Mouse (Mus musculus) embryonic facial prominence, embryonic 10.5 days (tissue): ENCODE data around the gene Hsd17b13. TPM values are rescaled to one million over a fixed set of nuclear protein-coding genes. Genes with fewer than 3 reads are reported as not detected.
"Not testable (repeated sequence)": the region's sequence is repeated elsewhere in the genome, so short reads cannot be mapped to it uniquely, and the experiment has no call there.

ENCODE experiments used
- DNase-seq: peaks from one replicate; pipeline ENCODE4 v3.0.0-alpha.2; 2017; ENCODE audit warnings: low spot score
- H3K27ac ChIP-seq: fragments of 300-500 bp; sonication (generic); replicated peaks from 2 replicates; pipeline ENCODE4 v1.5.1; 2016; ENCODE audit warnings: mild to moderate bottlenecking
- H3K27me3 ChIP-seq: fragments of 300-500 bp; sonication (generic); replicated peaks from 2 replicates; pipeline ENCODE4 v1.6.1; 2016; ENCODE audit warnings: low read depth, mild to moderate bottlenecking; ENCODE audit not compliant: poor library complexity, severe bottlenecking
- H3K36me3 ChIP-seq: fragments of 300-500 bp; sonication (generic); replicated peaks from 2 replicates; pipeline ENCODE4 v1.6.1; 2016; ENCODE audit warnings: mild to moderate bottlenecking, moderate library complexity
- H3K4me1 ChIP-seq: fragments of 300-500 bp; sonication (generic); 2 replicates; pipeline ENCODE4 v1.6.1; 2016
- H3K4me3 ChIP-seq: fragments of 300-500 bp; sonication (generic); 2 replicates; pipeline ENCODE4 v1.5.1; 2016; ENCODE audit warnings: mild to moderate bottlenecking, moderate library complexity
- H3K9me3 ChIP-seq: fragments of 300-500 bp; sonication (generic); 2 replicates; pipeline ENCODE4 v1.6.1; 2016; ENCODE audit warnings: mild to moderate bottlenecking
- WGBS: fragments of 180-500 bp; shearing (Covaris S2); methylation state at CpG from one replicate; pipeline ENCODE4 v1.1.7; 2016; 5-methylcytosine and 5-hydroxymethylcytosine counted together
- polyA plus RNA-seq: library from polyadenylated mRNA; unstranded; fragments of >200 nt; fragmentation: Nextera tagmentation; extraction: Ambion mirVana; gene quantifications from 2 replicates; pipeline ENCODE4 v1.2.1, GENCODE M21; 2016

Gene Hsd17b13
- polyA plus RNA-seq, 1 experiment from 2014 or later, result not detected

- H3K27ac ChIP-seq, H3K9me3 ChIP-seq, H3K4me3 ChIP-seq: not testable (repeated sequence)
These were observed 45.3 kb downstream of the Hsd17b13 start for GRCm38 (mm10) chr5:103931924-103932323.

DNA sequence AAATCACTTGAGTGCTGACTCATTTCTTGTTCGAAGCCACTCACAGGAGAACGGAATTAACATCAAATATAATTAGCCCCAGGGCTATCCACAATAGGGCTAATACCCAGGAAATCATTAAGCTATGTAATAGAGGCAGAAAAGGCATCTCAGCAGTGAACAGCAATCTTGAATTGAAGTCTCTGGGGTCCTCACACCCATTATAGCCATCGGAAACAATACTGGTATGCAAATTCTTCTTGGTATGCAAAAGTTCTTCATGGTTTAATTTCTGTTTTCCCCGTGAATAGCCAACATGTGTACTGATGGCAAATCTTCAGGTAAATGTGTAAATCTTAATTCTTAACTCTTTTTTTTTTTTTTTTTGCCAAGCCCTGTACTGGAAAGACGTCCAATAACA, 46.7 kb downstream of the Hsd17b13 start:
- Histone ChIP-seq H3K4me3 (no peak overlapping the region), H3K36me3 (no peaks in the 10 kb centered on the region), H3K27me3 (no peaks in the 10 kb centered on the region), H3K27ac (no peak overlapping the region), H3K4me1 (peaks cover 4% of the 10 kb centered on the region; the same call in 1 of the 2 replicates), H3K9me3 (no peaks in the 10 kb centered on the region)
- 76% methylated on average over 5 of the region's 5 CpGs for WGBS
- DNase-seq, result no peak

More at GRCm38 (mm10) chr5:103931924-103932323, 45.3 kb downstream of the Hsd17b13 start:
- H3K27me3 ChIP-seq, H3K36me3 ChIP-seq, DNase-seq, H3K4me1 ChIP-seq: not testable (repeated sequence)

- Histone ChIP-seq H3K36me3 (no peaks in the 10 kb centered on the region), H3K27ac (0 out of 2 replicates have a peak overlapping the region, but pooled peaks have one; percentile 49), H3K27me3 (no peaks in the 10 kb centered on the region), H3K4me1 (peaks cover 4% of the 10 kb centered on the region; the same call in 1 of the 2 replicates), H3K9me3 (no peaks in the 10 kb centered on the region), H3K4me3 (no peak overlapping the region)
- WGBS, result 90% methylated on average over 7 of the region's 7 CpGs
- DNase-seq, result no peak
These were observed 49.0 kb downstream of the Hsd17b13 start for GRCm38 (mm10) chr5:103928196-103928550.

DNA sequence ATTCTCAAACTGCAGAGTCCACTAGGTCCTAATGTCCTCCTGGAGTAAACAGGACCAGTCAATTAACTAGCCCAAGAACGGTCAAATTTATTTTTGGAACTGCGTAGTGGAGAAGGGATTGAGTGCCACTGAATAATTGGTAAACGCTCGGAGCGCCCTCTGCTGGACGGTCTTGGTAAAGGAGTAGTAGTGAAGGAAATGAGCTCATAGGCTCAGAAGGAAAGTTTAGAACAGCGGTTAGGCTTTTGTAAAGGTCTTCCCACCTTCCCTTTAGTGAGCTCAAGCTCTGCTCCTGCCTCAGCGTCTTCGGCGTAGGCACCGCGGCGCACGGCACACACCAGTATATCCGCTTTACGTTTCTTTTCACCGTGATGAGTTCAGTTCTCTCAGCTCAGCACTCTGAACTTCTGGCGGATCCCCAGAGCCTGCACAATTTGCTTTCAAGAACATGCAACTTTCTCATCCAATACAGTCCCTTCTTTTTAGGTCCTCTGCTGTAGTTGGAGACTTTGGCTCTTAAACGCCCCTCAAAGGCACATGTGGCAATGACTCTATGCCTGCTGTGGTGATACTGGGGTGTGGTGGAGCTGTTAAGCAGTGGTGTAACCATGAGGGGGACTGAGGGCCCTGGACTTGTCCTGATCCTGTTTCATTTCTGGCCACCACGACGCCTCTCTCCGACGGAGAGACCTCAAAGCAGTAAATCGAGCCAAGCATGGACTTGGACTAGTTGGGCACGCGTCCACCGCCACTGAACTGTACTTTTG, 49.6 kb downstream of the Hsd17b13 start:
- WGBS, result 31% methylated on average over 27 of the region's 27 CpGs
- peak; percentile 90 for DNase-seq
- Histone ChIP-seq H3K4me1 (peaks cover 4% of the 10 kb centered on the region; the same call in 1 of the 2 replicates), H3K4me3 (peak overlapping the region; percentile 40), H3K9me3 (no peaks in the 10 kb centered on the region), H3K27ac (peak overlapping the region; percentile 49), H3K27me3 (no peaks in the 10 kb centered on the region), H3K36me3 (no peaks in the 10 kb centered on the region)

DNA sequence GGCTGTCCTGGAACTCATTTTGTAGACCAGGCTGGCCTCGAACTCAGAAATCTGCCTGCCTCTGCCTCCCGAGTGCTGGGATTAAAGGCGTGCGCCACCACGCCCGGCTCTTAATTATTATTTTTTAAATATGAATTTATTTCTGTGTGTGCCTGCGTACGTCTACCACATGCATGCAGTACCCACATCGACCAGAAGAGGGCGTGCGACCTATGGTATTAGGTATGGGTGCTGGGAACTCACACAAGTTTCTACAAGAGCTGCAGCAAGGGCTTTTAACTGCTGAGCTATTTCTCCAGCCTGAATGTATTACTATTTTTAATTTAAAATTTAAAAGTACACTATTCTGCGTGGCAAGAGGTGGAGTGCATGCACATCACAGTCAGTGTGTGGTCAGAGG, 50.8 kb downstream of the Hsd17b13 start:
- Histone ChIP-seq H3K9me3 (no peaks in the 10 kb centered on the region), H3K36me3 (no peaks in the 10 kb centered on the region), H3K4me3 (no peak overlapping the region), H3K27me3 (no peaks in the 10 kb centered on the region), H3K4me1 (peaks cover 4% of the 10 kb centered on the region; the same call in 1 of the 2 replicates), H3K27ac (no peak overlapping the region)
- WGBS, result 67% methylated on average over 12 of the region's 12 CpGs
- peak; percentile 33 for DNase-seq

GRCm38 (mm10) chr5:103923755-103924154, 53.5 kb downstream of the Hsd17b13 start:
- no peak for DNase-seq
- Histone ChIP-seq H3K36me3 (no peaks in the 10 kb centered on the region), H3K27me3 (no peaks in the 10 kb centered on the region), H3K27ac (no peak overlapping the region), H3K4me3 (no peak overlapping the region), H3K9me3 (no peaks in the 10 kb centered on the region), H3K4me1 (peaks cover 4% of the 10 kb centered on the region; the same call in 1 of the 2 replicates)
- WGBS, result 91% methylated on average over 2 of the region's 2 CpGs

DNA sequence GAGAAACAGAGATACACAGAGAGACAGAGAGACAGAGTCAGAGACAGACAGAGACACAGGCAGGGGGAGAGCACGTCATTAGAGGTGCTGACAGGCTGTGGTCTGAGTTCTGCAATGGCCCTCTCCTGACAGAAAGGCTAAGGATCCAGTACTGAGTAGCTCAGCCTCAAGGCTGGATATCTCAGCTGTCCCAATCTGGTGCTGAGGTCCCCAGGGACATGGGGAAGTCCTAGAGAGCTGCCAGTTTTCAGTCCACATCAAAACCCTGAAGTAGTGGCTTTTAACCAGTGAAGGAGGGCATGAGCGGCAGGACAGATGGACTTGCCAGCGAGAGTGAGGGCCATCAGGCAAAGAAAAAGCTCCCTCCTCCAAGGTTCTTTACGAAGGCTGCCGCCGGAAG, 54.1 kb downstream of the Hsd17b13 start:
- no peak for DNase-seq
- H3K4me1 ChIP-seq, result peaks cover 4% of the 10 kb centered on the region; the same call in 1 of the 2 replicates
- WGBS, result 74% methylated on average over 6 of the region's 6 CpGs
- H3K27ac ChIP-seq, result no peak overlapping the region
- H3K36me3 ChIP-seq, result no peaks in the 10 kb centered on the region
- H3K27me3 ChIP-seq, result no peaks in the 10 kb centered on the region
- H3K4me3 ChIP-seq, result no peak overlapping the region
- H3K9me3 ChIP-seq, result no peaks in the 10 kb centered on the region

DNA sequence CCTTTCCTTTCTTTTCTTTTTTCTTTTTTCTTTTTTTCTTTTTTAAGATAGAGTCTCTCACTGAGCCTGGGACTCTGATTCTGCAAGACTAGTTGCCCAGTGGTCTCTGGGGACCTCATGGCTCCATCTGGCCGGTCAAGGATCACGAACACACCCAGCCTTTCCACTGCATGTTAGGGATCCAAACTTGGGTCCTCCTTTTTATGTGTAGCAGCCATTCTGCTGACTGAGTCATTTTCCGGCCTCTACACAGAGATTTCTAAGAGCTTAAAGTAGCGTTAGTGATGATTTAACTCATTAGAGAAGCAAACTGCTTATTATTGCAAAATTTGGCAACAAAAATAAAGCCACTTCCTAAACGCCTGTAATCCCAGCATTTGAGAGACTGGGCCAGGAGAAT, 54.8 kb downstream of the Hsd17b13 start:
- no peaks in the 10 kb centered on the region for H3K9me3 ChIP-seq
- H3K27me3 ChIP-seq, result no peaks in the 10 kb centered on the region
- no peak overlapping the region for H3K27ac ChIP-seq
- no peaks in the 10 kb centered on the region; the same call in none of the 2 replicates for H3K4me1 ChIP-seq
- no peaks in the 10 kb centered on the region for H3K36me3 ChIP-seq
- DNase-seq, result no peak
- no peak overlapping the region for H3K4me3 ChIP-seq
- 80% methylated on average over 5 of the region's 5 CpGs for WGBS

GRCm38 (mm10) chr5:103919497-103919896, 57.7 kb downstream of the Hsd17b13 start:
- no peak overlapping the region for H3K27ac ChIP-seq
- WGBS, result 87% methylated on average over 4 of the region's 4 CpGs

DNA sequence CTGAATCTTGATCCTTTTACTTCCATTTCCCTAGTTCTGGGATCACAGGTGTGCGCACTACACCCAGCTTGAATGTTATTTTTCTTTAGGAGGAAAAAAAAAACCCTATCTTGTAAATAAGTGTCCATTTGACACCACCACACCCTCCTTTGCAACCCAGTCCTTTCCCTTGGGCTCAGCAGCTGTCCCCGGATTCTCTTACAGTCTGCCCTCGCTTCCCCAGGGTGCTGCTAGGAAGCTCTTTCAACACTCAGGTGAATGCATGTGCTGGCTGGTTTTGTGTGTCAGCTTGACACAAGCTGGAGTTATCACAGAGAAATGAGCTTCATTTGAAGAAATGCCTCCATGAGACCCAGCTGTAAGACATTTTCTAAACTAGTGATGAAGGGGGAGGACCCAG, 59.0 kb downstream of the Hsd17b13 start:
- no peak for DNase-seq
- H3K4me3 ChIP-seq, result no peak overlapping the region
- no peak overlapping the region for H3K27ac ChIP-seq
- no peaks in the 10 kb centered on the region for H3K36me3 ChIP-seq
- H3K9me3 ChIP-seq, result no peaks in the 10 kb centered on the region
- peaks cover 5% of the 10 kb centered on the region for H3K4me1 ChIP-seq
- 64% methylated on average over 3 of the region's 3 CpGs for WGBS
- no peaks in the 10 kb centered on the region; the same call in 1 of the 2 replicates for H3K27me3 ChIP-seq

More at GRCm38 (mm10) chr5:103919497-103919896, 57.7 kb downstream of the Hsd17b13 start:
- DNase-seq, result no peak
- Histone ChIP-seq H3K4me1 (peaks cover 5% of the 10 kb centered on the region), H3K4me3 (no peak overlapping the region), H3K9me3 (no peaks in the 10 kb centered on the region), H3K36me3 (no peaks in the 10 kb centered on the region), H3K27me3 (no peaks in the 10 kb centered on the region)

DNA sequence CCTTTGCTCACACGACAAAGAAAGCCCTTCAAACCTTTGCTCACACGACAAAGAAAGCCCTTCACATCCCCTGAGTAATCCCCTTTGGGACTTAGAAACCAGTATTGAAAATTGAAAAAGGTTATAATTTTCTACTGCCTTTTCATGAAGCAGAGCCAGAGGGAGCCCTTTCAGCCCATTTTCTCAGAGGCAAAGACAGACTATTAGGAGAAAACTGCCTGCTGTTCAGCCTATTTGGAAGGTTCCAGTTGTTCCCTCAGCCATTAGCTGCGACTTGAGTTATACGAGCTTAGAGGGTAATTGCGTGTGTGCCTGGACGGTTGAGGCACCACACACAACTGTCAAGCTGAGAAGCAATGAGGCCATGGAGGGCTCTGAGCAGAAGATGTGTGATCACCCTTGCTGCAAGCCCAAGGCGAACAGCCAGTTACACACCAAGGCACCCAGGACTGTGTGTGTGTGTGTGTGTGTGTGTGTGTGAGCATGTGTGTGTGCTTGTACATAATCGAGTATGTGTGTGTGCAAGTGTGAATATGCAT, 59.8 kb downstream of the Hsd17b13 start:
- H3K4me3 ChIP-seq, result no peak overlapping the region
- H3K9me3 ChIP-seq, result no peaks in the 10 kb centered on the region
- peaks cover 5% of the 10 kb centered on the region for H3K4me1 ChIP-seq
- no peak overlapping the region for H3K27ac ChIP-seq
- WGBS, result 74% methylated on average over 8 of the region's 8 CpGs
- H3K27me3 ChIP-seq, result no peaks in the 10 kb centered on the region; the same call in none of the 2 replicates
- no peak for DNase-seq
- H3K36me3 ChIP-seq, result no peaks in the 10 kb centered on the region

- peaks cover 5% of the 10 kb centered on the region for H3K4me1 ChIP-seq
- H3K4me3 ChIP-seq, result no peak overlapping the region
- H3K36me3 ChIP-seq, result no peaks in the 10 kb centered on the region
- no peak overlapping the region for H3K27ac ChIP-seq
- WGBS, result 62% methylated on average over 12 of the region's 12 CpGs
- peak; percentile 30 for DNase-seq
- no peaks in the 10 kb centered on the region; the same call in none of the 2 replicates for H3K27me3 ChIP-seq
- no peaks in the 10 kb centered on the region for H3K9me3 ChIP-seq
These were observed 60.4 kb downstream of the Hsd17b13 start for GRCm38 (mm10) chr5:103916595-103917356.
